Mouse (Mus musculus): ENCODE results near the gene Enpep. TPM values are rescaled to one million over a fixed set of nuclear protein-coding genes. Genes with fewer than 3 reads are reported as not detected.

Enpep gene
- polyA plus RNA-seq, 1 experiment: 1.5 TPM

- no peak overlapping the region for H3K4me3 ChIP-seq (replicated peaks; ENCODE audit: control insufficient read depth, low read depth, low read length)
- WGBS: 73% methylated on average over 2 of the region's 2 CpGs
Measured at GRCm38 (mm10) chr3:129358115-129358514, 25.6 kb upstream of the Enpep start.

DNA sequence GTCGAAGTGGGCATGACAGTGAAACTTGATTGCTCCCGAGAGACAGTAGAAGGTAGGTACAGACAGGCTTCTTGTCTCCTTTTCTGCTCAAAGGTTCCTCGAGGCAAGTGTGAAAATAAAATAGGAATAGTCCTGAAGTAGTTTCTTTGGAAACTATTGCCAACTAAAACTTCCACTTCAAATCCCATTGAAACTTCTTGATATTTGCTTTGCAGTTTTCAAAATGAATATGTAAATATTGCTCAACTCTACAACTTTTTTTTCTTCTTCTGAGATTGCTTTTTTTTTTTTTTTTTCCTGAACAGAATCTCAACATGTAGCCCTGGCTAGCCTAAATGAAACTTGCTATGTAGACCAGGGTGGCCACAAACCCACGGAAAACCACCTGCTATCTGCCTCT lies 21.4 kb upstream of the Enpep start:
- no peak for TF ChIP-seq POLR2A (IDR thresholded peaks at IDR 0.05; ENCODE audit: borderline replicate concordance, control insufficient read depth, low read depth, low read length)
- no peak for TF ChIP-seq CTCF (IDR thresholded peaks at IDR 0.05; ENCODE audit: control insufficient read depth, insufficient read depth, low read length)
- Histone ChIP-seq H3K4me3 (replicated peaks; ENCODE audit: control insufficient read depth, low read depth, low read length) (no peak overlapping the region), H3K4me1 (ENCODE audit: control insufficient read depth, insufficient read depth, low read length) (no peaks in the 10 kb centered on the region; the same call in 1 of the 2 replicates), H3K27ac (ENCODE audit: control insufficient read depth, insufficient read depth, low read depth, low read length, poor library complexity) (no peak overlapping the region)
- 68% methylated on average over 4 of the region's 4 CpGs for WGBS

More at GRCm38 (mm10) chr3:129358115-129358514, 25.6 kb upstream of the Enpep start:
- no peaks in the 10 kb centered on the region; the same call in 1 of the 2 replicates for H3K4me1 ChIP-seq (ENCODE audit: control insufficient read depth, insufficient read depth, low read length)
- no peak overlapping the region for H3K27ac ChIP-seq (ENCODE audit: control insufficient read depth, insufficient read depth, low read depth, low read length, poor library complexity)
- no peak for TF ChIP-seq POLR2A (IDR thresholded peaks at IDR 0.05; ENCODE audit: borderline replicate concordance, control insufficient read depth, low read depth, low read length)
- no peak for TF ChIP-seq CTCF (IDR thresholded peaks at IDR 0.05; ENCODE audit: control insufficient read depth, insufficient read depth, low read length)

DNA sequence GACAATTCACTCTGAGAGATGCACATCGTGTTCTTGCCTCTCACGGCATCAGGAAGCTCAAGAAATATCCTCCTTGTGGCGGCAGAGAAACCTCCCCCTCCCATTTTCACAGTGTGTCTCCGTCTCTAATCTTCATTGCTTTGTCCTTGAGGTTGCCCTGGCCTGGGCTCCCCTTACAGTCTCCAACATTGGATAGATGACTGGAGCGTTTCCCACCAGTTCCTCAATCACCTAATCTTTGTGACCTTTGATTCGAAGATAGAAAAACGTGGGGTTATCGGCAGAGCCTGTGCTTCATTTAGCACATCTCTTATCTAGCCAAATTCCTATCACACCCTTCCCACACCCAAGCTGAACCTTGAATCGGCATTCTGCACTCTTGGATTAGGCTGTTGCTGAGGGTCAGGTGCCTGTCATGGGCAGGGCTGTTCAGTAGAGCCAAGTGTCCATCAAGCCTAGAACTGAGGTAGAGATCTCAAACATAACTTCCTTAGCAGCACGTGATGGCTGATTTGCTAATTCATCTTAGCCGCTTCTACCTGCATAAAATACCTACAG lies 18.9 kb upstream of the Enpep start:
- WGBS: 80% methylated on average over 11 of the region's 11 CpGs

DNA sequence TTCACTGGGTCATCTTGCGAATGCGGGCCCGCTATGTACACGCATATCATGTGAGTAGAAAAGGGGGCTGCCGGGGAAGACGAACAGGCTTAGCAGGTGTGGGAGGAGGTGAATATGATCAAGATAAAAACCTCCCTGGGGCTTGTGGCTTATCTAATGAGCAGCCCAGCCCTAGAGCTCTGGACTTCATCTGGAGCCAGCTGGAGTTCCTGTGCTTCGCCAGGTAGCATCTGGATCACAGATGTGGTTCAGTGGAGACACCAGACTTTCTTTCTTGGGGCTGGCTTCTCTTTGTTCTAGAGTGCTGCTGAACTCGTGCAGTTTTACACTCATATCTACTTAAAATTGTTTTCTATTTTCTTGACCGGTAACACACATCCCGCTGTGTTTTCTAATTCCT lies 14.8 kb upstream of the Enpep start:
- TF ChIP-seq POLR2A (IDR thresholded peaks at IDR 0.05; ENCODE audit: borderline replicate concordance, control insufficient read depth, low read depth, low read length): no peak
- no peak for TF ChIP-seq CTCF (IDR thresholded peaks at IDR 0.05; ENCODE audit: control insufficient read depth, insufficient read depth, low read length)
- WGBS: 88% methylated on average over 10 of the region's 10 CpGs
- H3K4me3 ChIP-seq (replicated peaks; ENCODE audit: control insufficient read depth, low read depth, low read length): no peak overlapping the region
- H3K27ac ChIP-seq (ENCODE audit: control insufficient read depth, insufficient read depth, low read depth, low read length, poor library complexity): no peak overlapping the region
- H3K4me1 ChIP-seq (ENCODE audit: control insufficient read depth, insufficient read depth, low read length): no peaks in the 10 kb centered on the region

More for the DNA sequence above, 18.9 kb upstream of the Enpep start:
- Histone ChIP-seq H3K4me1 (ENCODE audit: control insufficient read depth, insufficient read depth, low read length) (no peaks in the 10 kb centered on the region; the same call in 1 of the 2 replicates), H3K27ac (ENCODE audit: control insufficient read depth, insufficient read depth, low read depth, low read length, poor library complexity) (no peak overlapping the region), H3K4me3 (replicated peaks; ENCODE audit: control insufficient read depth, low read depth, low read length) (no peak overlapping the region)
- TF ChIP-seq POLR2A (IDR thresholded peaks at IDR 0.05; ENCODE audit: borderline replicate concordance, control insufficient read depth, low read depth, low read length) (no peak), CTCF (IDR thresholded peaks at IDR 0.05; ENCODE audit: control insufficient read depth, insufficient read depth, low read length) (no peak)

DNA sequence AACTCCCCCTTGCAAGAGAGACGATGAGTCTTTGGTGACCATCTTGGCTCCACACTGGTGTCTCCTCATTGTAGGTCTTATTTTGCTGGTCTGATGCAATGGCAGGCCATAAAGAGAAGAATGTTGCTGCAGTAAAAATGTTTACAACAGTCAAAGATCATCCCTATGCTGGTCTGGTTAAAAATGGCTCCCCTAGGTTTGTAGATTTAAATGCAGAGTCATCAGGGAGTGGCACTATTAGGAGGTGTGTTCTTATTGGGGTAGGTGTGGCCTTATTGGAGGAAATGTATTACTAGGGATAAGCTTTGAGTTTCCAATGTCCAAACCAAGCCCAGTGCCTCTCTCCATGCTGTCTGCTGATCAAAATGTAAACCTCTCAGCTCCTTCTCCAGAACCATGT lies 10.2 kb upstream of the Enpep start:
- 84% methylated on average over 1 of the region's 1 CpGs for WGBS
- no peak for TF ChIP-seq POLR2A (IDR thresholded peaks at IDR 0.05; ENCODE audit: borderline replicate concordance, control insufficient read depth, low read depth, low read length)
- no peak for TF ChIP-seq CTCF (IDR thresholded peaks at IDR 0.05; ENCODE audit: control insufficient read depth, insufficient read depth, low read length)
- H3K4me3 ChIP-seq (replicated peaks; ENCODE audit: control insufficient read depth, low read depth, low read length): no peak overlapping the region
- H3K27ac ChIP-seq (ENCODE audit: control insufficient read depth, insufficient read depth, low read depth, low read length, poor library complexity): no peak overlapping the region
- H3K4me1 ChIP-seq (ENCODE audit: control insufficient read depth, insufficient read depth, low read length): no peaks in the 10 kb centered on the region

- Histone ChIP-seq H3K4me3 (replicated peaks; ENCODE audit: control insufficient read depth, low read depth, low read length) (no peak overlapping the region), H3K27ac (ENCODE audit: control insufficient read depth, insufficient read depth, low read depth, low read length, poor library complexity) (no peak overlapping the region), H3K4me1 (ENCODE audit: control insufficient read depth, insufficient read depth, low read length) (no peaks in the 10 kb centered on the region)
- TF ChIP-seq POLR2A (IDR thresholded peaks at IDR 0.05; ENCODE audit: borderline replicate concordance, control insufficient read depth, low read depth, low read length) (no peak), CTCF (IDR thresholded peaks at IDR 0.05; ENCODE audit: control insufficient read depth, insufficient read depth, low read length) (no peak)
Measured at GRCm38 (mm10) chr3:129341066-129341465, 8.5 kb upstream of the Enpep start.

- 43% methylated on average over 14 of the region's 14 CpGs for WGBS
- TF ChIP-seq CTCF (IDR thresholded peaks at IDR 0.05; ENCODE audit: control insufficient read depth, insufficient read depth, low read length): no peak
- TF ChIP-seq POLR2A (IDR thresholded peaks at IDR 0.05; ENCODE audit: borderline replicate concordance, control insufficient read depth, low read depth, low read length): no peak
Measured at GRCm38 (mm10) chr3:129338296-129339091, 6.0 kb upstream of the Enpep start.

GRCm38 (mm10) chr3:129332142-129332541 lies 378 bp downstream of the Enpep start:
- peaks cover 2% of the 10 kb centered on the region; the same call in 1 of the 2 replicates for H3K4me1 ChIP-seq (ENCODE audit: control insufficient read depth, insufficient read depth, low read length)
- H3K4me3 ChIP-seq (replicated peaks; ENCODE audit: control insufficient read depth, low read depth, low read length): no peak overlapping the region
- no peak overlapping the region for H3K27ac ChIP-seq (ENCODE audit: control insufficient read depth, insufficient read depth, low read depth, low read length, poor library complexity)
- TF ChIP-seq POLR2A (IDR thresholded peaks at IDR 0.05; ENCODE audit: borderline replicate concordance, control insufficient read depth, low read depth, low read length) (no peak), CTCF (IDR thresholded peaks at IDR 0.05; ENCODE audit: control insufficient read depth, insufficient read depth, low read length) (no peak)
- 54% methylated on average over 7 of the region's 7 CpGs for WGBS

More at GRCm38 (mm10) chr3:129338296-129339091, 6.0 kb upstream of the Enpep start:
- no peak overlapping the region for H3K4me3 ChIP-seq (replicated peaks; ENCODE audit: control insufficient read depth, low read depth, low read length)
- H3K27ac ChIP-seq (ENCODE audit: control insufficient read depth, insufficient read depth, low read depth, low read length, poor library complexity): no peak overlapping the region
- no peaks in the 10 kb centered on the region; the same call in 1 of the 2 replicates for H3K4me1 ChIP-seq (ENCODE audit: control insufficient read depth, insufficient read depth, low read length)
